In genomic region chr19:43857347-43857746, GRCm38 (mm10) we compare ENCODE assay signal across 19 mouse cellular contexts.
DNase-seq lines count a peak whose midpoint lies in the region; ATAC-seq and TF ChIP-seq lines count a peak whose summit lies in the region.
"Had no signal": no experiment of that assay in that cellular context is flagged by ENCODE, and none has a peak within 500 bp of the region (broad histone marks: within the 10 kb centered on the region; RNA-seq: fewer than 3 reads in every experiment).

No protein-coding gene starts in this region.

- ATAC-seq in heart, embryonic 11.5 days (replicated peaks; ENCODE audit: insufficient number of reproducible peaks, low FRiP score, low TSS enrichment), result no peak
- peak; percentile 92 for ATAC-seq in stomach, postnatal 0 days (ENCODE audit: low FRiP score, low TSS enrichment)
- ATAC-seq: forebrain, embryonic 14.5 days had no signal

- WGBS in heart, embryonic 11.5 days (ENCODE audit: insufficient replicate concordance), result 67% methylated on average over 6 of the region's 6 CpGs
- WGBS in stomach, postnatal 0 days, result 53% methylated on average over 6 of the region's 6 CpGs

- peaks cover 24% of the 10 kb centered on the region for H3K36me3 ChIP-seq in heart, embryonic 11.5 days (ENCODE audit: control insufficient read depth, insufficient read depth, low read length)
- peaks cover 35% of the 10 kb centered on the region for H3K36me3 ChIP-seq in stomach, postnatal 0 days (ENCODE audit: control insufficient read depth, insufficient read depth, low read length)
- H3K36me3 ChIP-seq: G1E had no signal

- no peak overlapping the region for H3K4me3 ChIP-seq in heart, embryonic 11.5 days (ENCODE audit: low read depth, low read length)
- no peak overlapping the region for H3K4me3 ChIP-seq in stomach, postnatal 0 days (ENCODE audit: low read depth, low read length)
- H3K4me3 ChIP-seq: embryonic facial prominence, embryonic 13.5 days; hindbrain, embryonic 15.5 days; limb, embryonic 12.5 days; lung, embryonic 15.5 days; midbrain, embryonic 12.5 days had no signal

- H3K4me2 ChIP-seq in heart, embryonic 11.5 days, result no peak overlapping the region
- no peak overlapping the region for H3K4me2 ChIP-seq in stomach, postnatal 0 days (replicated peaks; ENCODE audit: low read depth)
- H3K4me2 ChIP-seq: embryonic facial prominence, embryonic 13.5 days; hindbrain, embryonic 15.5 days; limb, embryonic 12.5 days; lung, embryonic 15.5 days; midbrain, embryonic 12.5 days had no signal

- H3K4me1 ChIP-seq in heart, embryonic 11.5 days (ENCODE audit: control insufficient read depth, insufficient read depth, low read length), result no peaks in the 10 kb centered on the region
- H3K4me1 ChIP-seq in stomach, postnatal 0 days (replicated peaks; ENCODE audit: control insufficient read depth, insufficient read depth), result no peaks in the 10 kb centered on the region
- H3K4me1 ChIP-seq: embryonic facial prominence, embryonic 13.5 days; hindbrain, embryonic 15.5 days; limb, embryonic 12.5 days; lung, embryonic 15.5 days; midbrain, embryonic 12.5 days had no signal

- peak; percentile 21 for DNase-seq in heart, postnatal 4 days
- DNase-seq in urinary bladder, postnatal 14 days (ENCODE audit: low spot score), result peak; percentile 39
- no peak for DNase-seq in urinary bladder, postnatal 4 days (ENCODE audit: low spot score in 2 of 2)
- DNase-seq in WW6 (ENCODE audit: low read depth, low spot score), result peak; percentile 47
- peak; percentile 86 for DNase-seq in stomach, postnatal 0 days (ENCODE audit: low spot score)
- no peak for DNase-seq in layer of hippocampus, adult 9-10 months (ENCODE audit: low spot score)
- DNase-seq in ovary, adult 18-20 months (ENCODE audit: low spot score), result no peak
- DNase-seq: cerebellum, postnatal 14 days; gastrocnemius, postnatal 10 days; kidney, adult 9 months; spleen, adult 18-20 months had no signal

- TF ChIP-seq EP300 in stomach, postnatal 0 days (optimal IDR thresholded peaks at IDR 0.05), result no peak

- no peak overlapping the region for H3K9ac ChIP-seq in heart, embryonic 11.5 days (ENCODE audit: low read depth, low read length)
- H3K9ac ChIP-seq in stomach, postnatal 0 days (ENCODE audit: low read length), result no peak overlapping the region
- H3K9ac ChIP-seq: embryonic facial prominence, embryonic 13.5 days; hindbrain, embryonic 15.5 days; limb, embryonic 12.5 days; lung, embryonic 15.5 days; midbrain, embryonic 12.5 days had no signal

- H3K9me3 ChIP-seq in heart, embryonic 11.5 days (replicated peaks; ENCODE audit: control insufficient read depth, low read length), result 0 out of 2 replicates have a peak, but pooled peaks cover 3% of the 10 kb centered on the region
- H3K9me3 ChIP-seq in stomach, postnatal 0 days (ENCODE audit: control insufficient read depth, low read length), result no peaks in the 10 kb centered on the region
- H3K9me3 ChIP-seq: G1E; hindbrain, embryonic 15.5 days; limb, embryonic 12.5 days; lung, embryonic 15.5 days had no signal

- peak; percentile 71 for TF ChIP-seq CTCF in stomach, postnatal 0 days (IDR thresholded peaks at IDR 0.05; ENCODE audit: low read depth)

- no peaks in the 10 kb centered on the region for H3K27me3 ChIP-seq in heart, embryonic 11.5 days (ENCODE audit: control insufficient read depth, insufficient read depth, low read length)
- no peaks in the 10 kb centered on the region for H3K27me3 ChIP-seq in stomach, postnatal 0 days (ENCODE audit: control insufficient read depth, insufficient read depth, low read length)
- H3K27me3 ChIP-seq: embryonic facial prominence, embryonic 13.5 days; hindbrain, embryonic 15.5 days; limb, embryonic 12.5 days; lung, embryonic 15.5 days; midbrain, embryonic 12.5 days had no signal

- H3K27ac ChIP-seq in heart, embryonic 11.5 days (ENCODE audit: low read depth, low read length), result no peak overlapping the region
- no peak overlapping the region for H3K27ac ChIP-seq in stomach, postnatal 0 days (replicated peaks)
- H3K27ac ChIP-seq: embryonic facial prominence, embryonic 13.5 days; hindbrain, embryonic 15.5 days; limb, embryonic 12.5 days; lung, embryonic 15.5 days; midbrain, embryonic 12.5 days had no signal

Comparison
In these comparisons a context has a peak if more than half of its experiments do, and no peak if none do; other contexts are left out.
1. DNase-seq: peak in heart, postnatal 4 days (single experiment), urinary bladder, postnatal 14 days (single experiment), WW6 (single experiment) and stomach, postnatal 0 days (single experiment); none in urinary bladder, postnatal 4 days (0 of 2), layer of hippocampus, adult 9-10 months (single experiment) and ovary, adult 18-20 months (single experiment).